Mouse (Mus musculus) spleen, adult 2 months (tissue): ENCODE results near the gene Slc12a8.

Source experiments
- CTCF ChIP-seq: fragments of 200-500 bp; IDR thresholded peaks from 2 replicates; pipeline ENCODE4 v1.5.1; 2011; ENCODE audit warnings: mild to moderate bottlenecking, inconsistent platforms; ENCODE audit not compliant: insufficient read depth, insufficient read length, insufficient replicate concordance; ENCODE audit errors: extremely low read depth
- POLR2A ChIP-seq: fragments of 200-500 bp; IDR thresholded peaks from 2 replicates; pipeline ENCODE4 v1.6.1; 2011; ENCODE audit warnings: low read depth, low read length, inconsistent platforms

- TF ChIP-seq POLR2A (no peak), CTCF (no peak)
Observed at GRCm38 (mm10) chr16:33573703-33574102, 56.6 kb downstream of the Slc12a8 start.
